Mouse (Mus musculus): Measurements from ENCODE around the gene Tenm1. TPM values are rescaled to one million over a fixed set of nuclear protein-coding genes. Genes with fewer than 3 reads are reported as not detected.

Gene Tenm1
- total and polyA plus RNA-seq, 3 experiments, result not detected

- Histone ChIP-seq H3K27ac (ENCODE audit: control insufficient read depth, low read depth, low read length) (no peak overlapping the region), H3K9me3 (replicated peaks; ENCODE audit: insufficient read depth, low read length) (no peaks in the 10 kb centered on the region), H3K79me2 (ENCODE audit: control insufficient read depth, insufficient read depth, low read length, poor library complexity) (no peaks in the 10 kb centered on the region), H3K27me3 (ENCODE audit: control insufficient read depth in 1 of 2, insufficient read depth in 2 of 2, low read length in 2 of 2) (no peaks in the 10 kb centered on the region), H3K36me3 (ENCODE audit: control insufficient read depth in 1 of 2, insufficient read depth in 2 of 2, low read length in 2 of 2) (no peaks in the 10 kb centered on the region), H3K9ac (ENCODE audit: control insufficient read depth, low read depth, low read length, poor library complexity, severe bottlenecking) (no peak overlapping the region), H3K4me3 (ENCODE audit: control insufficient read depth in 1 of 2, insufficient read depth in 1 of 2, low read depth in 2 of 2, low read length in 2 of 2) (no peak overlapping the region), H3K4me1 (ENCODE audit: control insufficient read depth in 1 of 2, insufficient read depth in 2 of 2, low read length in 2 of 2) (no peaks in the 10 kb centered on the region)
- no peak for DNase-seq (ENCODE audit: low read depth, low spot score)
- TF ChIP-seq USF2 (IDR thresholded peaks at IDR 0.05; ENCODE audit: borderline replicate concordance in 1 of 2, insufficient read depth in 1 of 2, low read depth in 1 of 2, low read length in 2 of 2), result no peak
- no peak for TF ChIP-seq MYB (IDR thresholded peaks at IDR 0.05; ENCODE audit: low read depth, low read length)
- TF ChIP-seq ZNF384 (IDR thresholded peaks at IDR 0.05; ENCODE audit: low read depth, low read length), result no peak
- TF ChIP-seq MAFK (IDR thresholded peaks at IDR 0.05; ENCODE audit: borderline replicate concordance, low read depth, low read length), result no peak
- TF ChIP-seq RAD21 (IDR thresholded peaks at IDR 0.05; ENCODE audit: low read depth, low read length), result no peak
- TF ChIP-seq HCFC1 (IDR thresholded peaks at IDR 0.05; ENCODE audit: low read depth, low read length), result no peak
- TF ChIP-seq BHLHE40 (IDR thresholded peaks at IDR 0.05; ENCODE audit: borderline replicate concordance, low read depth, low read length), result no peak
- no peak for TF ChIP-seq POLR2AphosphoS5 (IDR thresholded peaks at IDR 0.05; ENCODE audit: borderline replicate concordance, low read depth, low read length)
These were observed 277.4 kb downstream of the Tenm1 start for GRCm38 (mm10) chrX:43151561-43151960.

DNA sequence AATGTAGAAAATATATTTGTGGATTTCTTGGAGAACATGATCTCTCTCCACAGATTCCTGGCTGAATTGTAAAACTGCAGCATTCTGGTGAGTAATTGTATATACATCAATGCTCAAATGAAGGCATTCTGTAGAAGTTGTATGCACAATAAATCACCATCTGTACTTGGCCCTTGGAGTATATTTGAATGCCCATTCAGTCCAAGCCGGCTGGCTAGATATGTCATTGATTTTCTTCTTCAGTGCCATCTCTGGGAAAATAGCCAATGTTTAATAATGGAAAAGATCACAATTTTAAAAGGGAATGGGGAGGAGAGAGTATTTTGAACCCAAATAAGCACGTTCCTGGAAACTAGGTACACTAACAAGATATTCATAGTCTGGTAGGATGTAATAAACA is 299.2 kb downstream of the Tenm1 start:
- no peak overlapping the region for H3K9ac ChIP-seq (ENCODE audit: control insufficient read depth, low read depth, low read length, poor library complexity, severe bottlenecking)
- H3K36me3 ChIP-seq (ENCODE audit: control insufficient read depth in 1 of 2, insufficient read depth in 2 of 2, low read length in 2 of 2), result no peaks in the 10 kb centered on the region
- H3K79me2 ChIP-seq (ENCODE audit: control insufficient read depth, insufficient read depth, low read length, poor library complexity), result no peaks in the 10 kb centered on the region
- TF ChIP-seq BHLHE40 (IDR thresholded peaks at IDR 0.05; ENCODE audit: borderline replicate concordance, low read depth, low read length) (no peak), E2F4 (IDR thresholded peaks at IDR 0.05; ENCODE audit: borderline replicate concordance, low read depth, low read length) (no peak), MEF2A (IDR thresholded peaks at IDR 0.05; ENCODE audit: extremely low read depth, insufficient replicate concordance, low read depth, low read length, poor library complexity, severe bottlenecking) (no peak), ELF1 (IDR thresholded peaks at IDR 0.05; ENCODE audit: low read depth, low read length) (no peak), USF2 (IDR thresholded peaks at IDR 0.05; ENCODE audit: borderline replicate concordance in 1 of 2, insufficient read depth in 1 of 2, low read depth in 1 of 2, low read length in 2 of 2) (no peak), NELFE (IDR thresholded peaks at IDR 0.05; ENCODE audit: low read depth, low read length) (no peak), NRF1 (IDR thresholded peaks at IDR 0.05; ENCODE audit: insufficient read depth, low read depth, low read length, poor library complexity, severe bottlenecking) (no peak), TCF12 (IDR thresholded peaks at IDR 0.05; ENCODE audit: low read depth, low read length) (no peak), CHD1 (IDR thresholded peaks at IDR 0.05; ENCODE audit: low read depth, low read length) (no peak), UBTF (IDR thresholded peaks at IDR 0.05; ENCODE audit: borderline replicate concordance, insufficient read depth, low read depth, low read length) (no peak), POLR2A (IDR thresholded peaks at IDR 0.05; ENCODE audit: control insufficient read depth in 1 of 2, insufficient read depth in 1 of 2, low read depth in 1 of 2, low read length in 2 of 2, poor library complexity in 1 of 2) (no peak), CHD2 (IDR thresholded peaks at IDR 0.05; ENCODE audit: low read length) (no peak), SIN3A (IDR thresholded peaks at IDR 0.05; ENCODE audit: low read length) (no peak), MAZ (IDR thresholded peaks at IDR 0.05; ENCODE audit: low read depth, low read length) (no peak), EP300 (IDR thresholded peaks at IDR 0.05; ENCODE audit: low read depth in 1 of 2, low read length in 2 of 2) (no peak), MAFK (IDR thresholded peaks at IDR 0.05; ENCODE audit: borderline replicate concordance, low read depth, low read length) (no peak), HCFC1 (IDR thresholded peaks at IDR 0.05; ENCODE audit: low read depth, low read length) (no peak)
- no peak overlapping the region for H3K4me3 ChIP-seq (ENCODE audit: control insufficient read depth in 1 of 2, insufficient read depth in 1 of 2, low read depth in 2 of 2, low read length in 2 of 2)
- H3K4me1 ChIP-seq (ENCODE audit: control insufficient read depth in 1 of 2, insufficient read depth in 2 of 2, low read length in 2 of 2), result no peaks in the 10 kb centered on the region
- H3K9me3 ChIP-seq (replicated peaks; ENCODE audit: insufficient read depth, low read length), result no peaks in the 10 kb centered on the region
- no peak for DNase-seq (ENCODE audit: low read depth, low spot score)
- no peak overlapping the region for H3K27ac ChIP-seq (ENCODE audit: control insufficient read depth, low read depth, low read length)
- H3K27me3 ChIP-seq (ENCODE audit: control insufficient read depth in 1 of 2, insufficient read depth in 2 of 2, low read length in 2 of 2), result no peaks in the 10 kb centered on the region
